Mouse (Mus musculus) right cerebral cortex, postnatal 14 days (tissue): ENCODE data around the gene Slc38a7.
"Not testable (repeated sequence)": the region's sequence is repeated elsewhere in the genome, so short reads cannot be mapped to it uniquely, and the experiment has no call there.

Experiments
- DNase-seq: peaks from one replicate; pipeline ENCODE4 v3.0.0; 2022

Gene Slc38a7

DNA sequence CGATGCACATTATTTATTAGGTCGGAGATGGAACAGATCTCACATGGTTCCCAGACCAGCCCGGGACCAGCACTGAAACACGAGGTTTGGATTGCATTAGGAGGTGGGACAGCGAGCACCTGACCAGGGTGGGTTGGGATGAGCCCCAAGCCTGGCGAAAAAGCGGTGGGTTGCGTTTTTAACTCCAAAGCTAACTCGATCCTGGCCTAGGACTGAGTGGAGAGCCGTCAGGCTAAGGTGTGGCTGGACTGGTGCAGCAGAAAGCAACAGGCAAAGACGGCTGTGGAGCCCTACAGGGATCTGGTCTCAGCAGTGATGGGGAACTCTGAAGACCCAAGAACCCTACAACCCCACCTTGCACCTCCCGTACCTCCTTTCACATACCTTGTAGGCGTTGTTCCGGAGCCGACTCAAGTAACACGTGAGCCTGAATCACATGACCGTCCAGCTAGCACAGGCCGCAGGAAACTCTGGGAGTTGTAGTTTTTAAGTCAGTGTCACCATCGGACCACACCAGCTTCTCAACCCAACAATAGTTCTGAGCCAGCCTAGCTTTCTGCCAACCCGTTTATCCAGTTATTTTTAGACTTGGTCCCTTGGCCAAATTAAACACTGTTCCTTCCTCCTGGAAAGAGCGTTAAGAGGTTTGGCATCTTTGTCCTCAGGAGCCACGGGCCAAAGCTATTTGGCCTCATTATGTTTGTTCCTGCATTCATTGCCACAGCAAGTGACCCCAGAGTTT, at the start of gene Slc38a7:
Gene Slc38a7 (minus strand): TSS at position 438 of the 742 bp plus-strand sequence.
- peak; percentile 62 for DNase-seq

DNA sequence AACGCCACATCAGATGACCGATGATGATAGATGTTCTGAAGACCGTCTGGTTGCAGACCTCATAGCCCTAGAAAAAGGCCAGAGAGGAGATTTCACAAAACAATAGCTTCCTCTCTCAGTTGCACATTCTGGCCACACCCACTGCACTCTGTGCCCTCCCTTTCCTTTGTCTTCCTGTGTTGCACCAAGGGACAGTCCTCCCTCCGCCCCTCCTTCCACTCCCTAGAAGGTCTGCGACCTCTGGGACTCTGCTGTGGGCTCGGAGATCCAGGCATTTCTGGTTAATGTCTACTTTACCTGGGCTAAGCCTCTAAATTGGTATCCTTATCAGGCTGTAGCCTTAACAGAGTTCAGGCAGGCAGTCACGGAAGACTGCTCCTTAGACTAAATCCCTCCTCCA, 48.5 kb upstream of the Slc38a7 start:
- DNase-seq: no peak

DNA sequence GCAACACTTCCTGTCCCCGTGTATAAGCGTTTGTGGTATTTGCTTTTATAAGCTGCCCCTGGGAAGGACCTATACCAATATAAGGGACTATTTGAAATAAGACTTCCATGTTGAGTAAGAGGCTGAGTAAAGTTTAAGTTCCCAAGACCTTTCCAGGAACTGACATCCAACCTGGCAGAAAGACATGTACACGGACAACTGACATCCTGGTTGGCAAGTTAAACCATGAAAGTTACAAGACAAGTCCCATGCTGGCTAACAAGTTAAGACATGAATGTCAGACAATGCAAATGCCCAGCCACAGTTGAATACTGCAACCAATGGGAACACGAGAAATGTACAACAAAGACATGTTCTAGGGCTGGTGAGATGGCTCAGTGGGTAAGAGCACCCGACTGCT, 40.4 kb upstream of the Slc38a7 start:
- DNase-seq: no peak

DNA sequence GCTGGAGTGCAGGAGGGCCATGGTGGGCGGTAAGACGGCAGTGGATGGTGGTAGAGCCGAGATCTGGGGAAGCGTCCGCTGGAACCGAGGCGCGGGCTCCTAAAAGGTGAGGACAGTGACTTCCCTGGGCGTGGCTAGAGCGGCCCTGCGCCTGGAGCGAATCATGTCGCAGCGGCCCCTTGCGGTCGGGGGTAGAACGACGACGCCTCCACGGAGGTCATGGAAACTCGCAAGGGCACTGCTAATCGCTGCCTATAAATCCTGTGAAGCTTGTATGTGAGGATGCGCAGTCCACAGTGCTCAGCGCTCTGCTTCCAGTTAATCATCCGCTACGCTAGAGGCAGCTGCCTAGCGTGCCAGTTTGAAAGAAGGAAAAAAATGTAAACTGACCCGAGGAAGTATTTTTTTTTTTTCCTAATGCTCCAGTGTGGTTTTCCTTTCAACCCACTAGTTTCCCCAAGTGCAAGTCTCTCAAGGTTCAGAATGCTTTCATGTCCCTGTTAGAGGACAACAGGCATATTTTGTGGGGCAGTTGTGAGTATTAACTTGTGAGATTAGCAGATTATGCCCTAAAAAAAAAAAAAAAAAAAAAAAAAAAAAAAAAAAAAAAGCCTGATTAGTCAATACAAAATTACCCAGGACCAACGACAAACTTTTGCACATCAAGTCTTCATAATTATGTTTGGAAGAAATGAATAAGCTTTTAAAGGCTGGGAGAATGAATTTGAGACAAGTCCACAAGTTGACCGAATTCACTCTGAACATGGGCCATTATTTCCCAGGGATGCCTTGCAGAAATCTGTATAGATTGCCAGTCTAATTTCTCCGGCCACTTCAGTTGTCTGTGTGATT, 35.2 kb upstream of the Slc38a7 start, which contains the start of gene Got2:
Gene Got2 (minus strand): TSS at position 263 of the 852 bp plus-strand sequence.
- peak; percentile 88 for DNase-seq

DNA sequence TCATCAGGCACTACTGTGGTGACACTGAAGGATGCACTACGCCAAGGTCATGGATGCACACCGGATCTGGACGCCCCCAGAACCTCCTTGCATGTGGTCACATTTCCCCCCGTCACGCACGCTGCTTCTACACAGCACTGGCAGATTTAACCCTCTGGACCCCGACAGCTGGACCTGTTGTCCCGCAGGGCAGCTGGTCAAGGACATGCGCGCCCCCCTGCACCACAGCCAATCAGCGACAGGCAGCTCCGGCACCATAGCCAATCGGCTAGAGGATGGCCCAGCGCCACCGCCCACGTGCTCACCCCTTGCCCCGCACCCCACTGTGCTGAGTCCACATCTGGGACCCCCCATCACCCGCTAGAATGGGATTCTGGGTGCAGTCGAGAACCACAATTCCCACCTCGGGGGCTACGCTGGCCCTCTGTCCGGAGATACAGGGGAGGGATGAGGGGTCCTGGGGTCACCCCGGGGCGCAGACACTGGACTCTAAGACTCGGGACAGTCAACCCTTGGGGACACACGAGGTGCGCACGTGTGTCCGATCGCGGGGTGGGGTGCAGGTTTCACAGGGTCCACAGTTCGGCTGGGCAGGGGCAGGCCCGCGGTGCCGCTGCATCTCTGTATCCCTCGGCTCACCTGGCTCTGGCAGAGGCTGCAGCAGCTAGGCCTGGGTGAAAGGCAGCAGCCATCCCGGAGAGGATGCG, 34.4 kb upstream of the Slc38a7 start:
- DNase-seq: peak; percentile 87

DNA sequence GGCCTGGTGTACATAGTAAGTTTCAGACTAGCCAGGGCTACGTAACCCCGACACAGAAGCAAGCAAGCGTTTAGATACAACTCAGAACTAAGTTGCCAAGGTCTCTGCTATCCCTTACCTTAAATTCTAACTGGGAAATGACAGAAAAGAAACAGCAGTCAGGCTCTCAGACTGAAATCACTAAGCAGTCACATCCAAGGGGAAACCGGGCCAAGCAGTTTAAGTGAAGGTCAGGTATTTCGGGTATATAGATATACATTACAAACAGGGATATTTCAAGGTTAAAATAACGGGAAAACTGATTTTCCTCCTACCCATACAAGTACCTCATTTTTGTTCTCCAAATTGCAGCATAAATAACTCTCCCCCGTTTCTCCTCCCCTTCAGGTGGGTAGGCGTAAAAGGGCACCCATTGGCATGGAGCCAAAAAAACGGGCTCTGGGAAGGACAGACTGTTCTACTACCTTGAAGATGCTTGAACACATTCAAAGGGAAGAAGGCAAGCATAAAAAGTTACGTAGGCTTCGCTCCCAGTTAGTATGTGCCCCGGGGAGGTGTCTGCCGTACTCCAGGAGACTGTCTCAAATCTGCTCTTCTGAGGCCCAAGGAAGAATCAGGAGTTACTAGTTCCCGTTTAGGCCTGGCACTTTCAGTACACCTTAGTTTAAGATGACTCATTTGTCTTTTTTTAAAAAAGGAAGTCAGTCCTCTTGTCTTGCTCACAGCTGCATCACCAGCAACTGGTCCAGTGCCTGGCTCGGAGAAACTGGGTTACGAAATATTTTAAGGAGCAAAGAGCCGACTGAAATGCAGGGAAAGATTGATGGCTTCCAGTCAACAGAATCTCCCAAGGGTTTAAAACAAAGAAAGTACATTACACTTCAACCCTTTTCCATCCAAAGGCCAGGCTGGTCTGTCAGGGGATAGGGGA, 33.6 kb upstream of the Slc38a7 start:
- DNase-seq: peak; percentile 29

DNA sequence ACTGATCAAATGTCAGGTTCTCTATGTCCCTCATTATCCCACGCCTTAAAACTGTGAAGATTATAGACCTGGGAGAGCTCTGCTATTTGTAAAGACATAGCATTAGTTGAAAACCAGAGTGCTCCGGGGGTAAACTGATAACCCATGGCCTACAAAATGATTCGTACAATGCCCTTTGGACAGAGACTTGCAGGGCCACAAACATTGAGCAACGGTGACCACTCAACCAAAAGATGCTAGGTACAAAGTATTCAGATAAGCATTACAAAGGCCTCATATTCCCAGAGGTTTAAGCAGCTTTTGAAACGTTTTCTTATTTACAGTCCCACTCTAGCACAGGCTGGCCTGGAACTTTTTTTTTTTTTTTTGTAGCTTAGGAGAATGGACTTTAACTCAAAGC, 32.6 kb upstream of the Slc38a7 start:
- no peak for DNase-seq

DNA sequence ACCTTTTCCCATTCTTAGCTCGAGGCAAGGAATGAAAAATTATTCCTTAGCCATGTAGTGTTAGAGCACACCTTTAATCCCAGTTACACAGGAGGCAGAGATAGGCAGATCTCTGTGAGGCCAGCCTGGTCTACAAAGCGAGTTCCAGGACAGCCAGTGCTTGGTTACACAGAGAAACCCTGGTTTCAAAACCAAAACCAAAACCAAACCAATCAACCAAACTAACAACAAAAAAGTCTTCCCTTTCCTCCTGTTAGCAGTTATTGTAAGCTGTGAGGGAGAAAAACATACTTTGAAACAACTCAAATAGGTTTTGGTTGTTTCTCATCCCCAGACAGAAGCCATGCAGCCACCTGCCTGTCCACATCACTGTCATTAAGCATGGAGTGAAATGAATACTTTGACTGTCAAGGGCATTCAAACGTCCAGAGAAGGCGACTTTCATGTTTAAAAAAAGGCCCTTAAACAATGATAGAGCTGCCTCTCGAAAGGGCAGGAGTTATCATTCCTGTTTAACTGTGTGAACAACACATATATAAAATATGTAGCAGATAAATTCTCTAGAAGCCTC, 32.0 kb upstream of the Slc38a7 start:
- no peak for DNase-seq

DNA sequence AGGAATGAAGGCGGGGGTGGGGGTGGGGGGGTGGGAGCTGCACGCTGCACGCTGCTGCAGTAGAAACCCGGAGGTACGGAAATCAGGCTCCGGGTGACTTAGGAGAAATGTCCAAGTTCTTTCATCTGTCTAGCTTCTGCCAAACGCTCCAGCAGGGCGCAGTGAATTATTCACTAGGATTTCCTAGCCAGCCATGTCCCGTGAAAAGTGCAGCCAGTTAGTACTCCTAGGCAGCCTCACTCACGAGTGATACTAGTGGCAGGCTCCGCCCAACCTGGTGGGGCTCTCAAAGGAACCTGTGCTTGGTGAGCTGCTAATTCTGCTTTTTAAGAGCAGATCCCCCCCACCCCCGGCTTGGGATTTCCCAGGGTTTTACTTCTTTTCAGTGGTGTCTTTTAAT, 31.2 kb upstream of the Slc38a7 start:
- DNase-seq: no peak

DNA sequence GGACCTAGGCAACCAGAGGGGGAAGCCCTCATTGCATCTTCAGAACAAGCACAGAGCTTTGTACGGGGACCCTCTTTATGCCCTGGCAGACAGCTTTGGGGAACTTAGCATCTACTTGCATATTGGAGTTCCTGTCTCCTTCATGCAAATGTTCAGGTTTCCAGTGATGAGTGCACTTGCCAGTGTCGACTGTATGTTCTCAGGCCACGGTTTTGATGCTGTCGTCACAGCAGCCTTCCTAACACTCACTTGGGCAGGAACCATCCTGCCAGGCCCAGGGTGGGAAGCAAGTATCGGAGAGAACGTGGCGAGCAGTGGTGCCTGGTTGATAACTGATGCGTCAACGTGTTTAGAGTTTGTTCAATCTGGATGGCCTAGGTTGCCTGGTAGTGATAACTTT, 28.9 kb upstream of the Slc38a7 start:
- no peak for DNase-seq

DNA sequence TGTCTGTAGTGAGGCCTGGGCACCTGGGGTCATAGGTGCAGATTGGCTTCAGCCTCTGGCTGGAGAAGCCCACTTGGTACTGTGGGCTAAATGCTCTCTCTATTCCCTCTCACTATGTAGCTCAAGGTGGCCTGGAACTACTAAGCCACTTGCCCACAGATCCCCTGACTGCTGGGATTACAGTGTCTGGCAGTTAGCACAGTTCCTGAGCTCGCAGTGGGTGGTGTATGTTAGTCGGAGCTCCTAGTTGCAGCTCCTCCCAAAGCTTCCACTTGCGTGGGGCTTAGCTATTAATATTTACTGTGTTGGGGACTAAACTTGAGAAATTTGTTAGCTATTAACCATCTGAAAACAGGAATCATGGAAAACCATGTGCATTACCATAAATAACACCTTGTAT, 28.2 kb upstream of the Slc38a7 start:
- DNase-seq: no peak

DNA sequence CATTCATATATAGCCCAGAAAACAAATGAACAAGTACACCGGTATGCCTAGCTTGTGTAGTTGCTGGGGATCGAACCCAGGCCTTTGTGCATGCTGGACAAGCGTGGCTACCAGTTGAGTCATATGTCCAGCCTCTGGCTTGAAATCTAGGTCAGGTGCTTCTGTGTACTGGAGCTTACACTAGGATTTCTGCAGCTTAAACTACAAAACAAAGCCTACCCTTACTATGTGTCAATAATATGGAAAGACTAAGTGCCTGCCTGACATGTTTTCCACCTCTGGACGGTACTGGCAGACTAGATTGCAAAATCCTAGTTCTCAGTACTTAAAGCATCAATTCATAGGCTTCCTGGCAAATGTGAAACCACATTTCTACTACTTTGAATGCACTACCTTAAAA, 26.5 kb upstream of the Slc38a7 start:
- no peak for DNase-seq

DNA sequence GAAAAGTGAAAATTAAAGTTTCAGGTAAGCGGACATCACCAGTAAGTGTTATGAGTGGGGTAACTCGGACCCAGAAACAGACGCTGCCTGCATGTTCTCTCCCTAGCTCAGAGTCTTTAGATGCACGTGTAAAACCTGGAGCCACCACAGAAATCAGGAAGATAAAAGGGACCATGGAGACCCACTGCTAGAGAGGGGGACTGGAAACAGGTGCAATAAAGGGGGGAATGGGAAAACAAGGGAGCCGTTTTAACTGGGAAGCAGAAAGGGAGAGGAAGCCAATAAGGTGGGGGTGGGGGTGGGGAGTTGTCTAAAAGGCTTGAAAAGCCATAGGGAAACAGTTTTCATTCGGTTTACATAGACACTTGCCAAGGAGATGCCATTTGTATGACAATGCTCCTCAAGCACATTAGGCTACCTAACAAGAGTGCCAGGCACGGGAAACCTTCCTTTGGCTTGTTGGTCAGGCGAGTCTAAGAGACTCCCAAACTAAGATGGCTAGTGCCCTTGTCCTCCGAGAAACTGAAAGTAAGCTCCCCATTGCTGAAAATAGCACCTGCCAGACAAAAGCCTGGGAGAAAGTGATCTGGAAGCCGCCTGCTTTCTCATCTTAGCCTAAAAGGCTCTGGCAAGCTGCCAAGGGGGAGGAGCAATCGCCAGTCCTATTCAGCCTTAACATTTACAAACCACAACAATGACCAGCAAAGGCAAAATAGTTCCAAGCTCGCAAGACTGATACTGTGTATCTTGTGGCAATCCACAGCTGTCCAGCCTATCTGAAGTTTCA, 25.0 kb upstream of the Slc38a7 start:
- DNase-seq: peak; percentile 48

DNA sequence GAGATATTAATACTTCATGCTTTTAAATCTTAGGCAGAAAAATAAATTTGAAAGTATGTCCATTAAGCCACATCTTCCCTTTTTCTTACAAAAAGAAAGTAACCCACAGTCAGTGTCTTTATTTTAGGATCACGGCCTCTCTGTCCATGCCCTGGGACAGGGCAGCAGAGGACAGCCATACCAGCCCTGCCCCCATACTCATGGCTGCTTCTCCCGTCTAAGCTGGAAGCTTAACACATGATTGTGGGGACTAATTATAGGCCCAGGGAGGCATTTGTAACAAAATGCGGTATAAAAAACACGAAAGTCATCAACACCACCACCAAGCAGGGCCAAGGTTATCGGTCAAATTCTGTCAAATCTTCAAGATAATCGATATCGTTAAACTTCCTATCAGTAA, 21.9 kb upstream of the Slc38a7 start:
- no peak for DNase-seq

DNA sequence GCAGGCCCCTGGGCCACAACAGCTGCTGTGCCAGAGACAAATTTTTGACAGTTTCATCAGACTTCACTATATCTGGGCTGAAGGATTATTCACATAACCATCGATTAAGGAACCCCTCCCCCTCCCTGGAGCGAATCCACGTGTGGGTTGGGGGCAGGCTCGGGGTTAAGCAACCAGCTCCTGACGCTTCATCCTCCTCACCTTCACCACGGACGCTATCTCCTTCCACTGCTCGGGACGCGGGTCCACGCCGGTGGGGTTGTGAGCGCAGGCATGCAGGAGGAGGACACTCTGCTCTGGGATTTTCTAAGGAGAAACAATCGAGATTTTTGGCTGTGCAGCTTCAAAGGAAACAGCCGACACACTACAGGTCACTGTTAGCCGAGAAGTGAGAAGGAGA, 18.4 kb upstream of the Slc38a7 start:
- no peak for DNase-seq

DNA sequence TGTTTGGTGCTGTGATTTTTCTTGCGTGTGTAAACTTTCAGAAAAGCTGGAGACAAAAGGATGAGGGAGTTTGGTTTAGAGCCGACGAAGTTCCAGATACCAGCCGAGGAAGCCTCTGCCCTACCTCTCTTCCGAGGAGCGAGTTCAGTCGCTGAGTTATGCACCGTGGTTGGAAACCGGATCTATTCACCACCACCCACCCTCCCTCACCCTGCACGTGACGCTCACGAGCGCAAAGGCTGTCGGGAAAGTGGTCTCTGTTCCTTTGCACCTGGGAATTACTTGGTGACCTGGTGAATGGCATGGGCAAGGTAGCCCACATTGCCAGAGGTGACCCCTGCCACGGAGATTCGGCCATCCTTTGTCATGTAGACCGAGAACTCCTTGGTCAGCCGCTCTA, 11.5 kb upstream of the Slc38a7 start:
- DNase-seq: not testable (repeated sequence)

DNA sequence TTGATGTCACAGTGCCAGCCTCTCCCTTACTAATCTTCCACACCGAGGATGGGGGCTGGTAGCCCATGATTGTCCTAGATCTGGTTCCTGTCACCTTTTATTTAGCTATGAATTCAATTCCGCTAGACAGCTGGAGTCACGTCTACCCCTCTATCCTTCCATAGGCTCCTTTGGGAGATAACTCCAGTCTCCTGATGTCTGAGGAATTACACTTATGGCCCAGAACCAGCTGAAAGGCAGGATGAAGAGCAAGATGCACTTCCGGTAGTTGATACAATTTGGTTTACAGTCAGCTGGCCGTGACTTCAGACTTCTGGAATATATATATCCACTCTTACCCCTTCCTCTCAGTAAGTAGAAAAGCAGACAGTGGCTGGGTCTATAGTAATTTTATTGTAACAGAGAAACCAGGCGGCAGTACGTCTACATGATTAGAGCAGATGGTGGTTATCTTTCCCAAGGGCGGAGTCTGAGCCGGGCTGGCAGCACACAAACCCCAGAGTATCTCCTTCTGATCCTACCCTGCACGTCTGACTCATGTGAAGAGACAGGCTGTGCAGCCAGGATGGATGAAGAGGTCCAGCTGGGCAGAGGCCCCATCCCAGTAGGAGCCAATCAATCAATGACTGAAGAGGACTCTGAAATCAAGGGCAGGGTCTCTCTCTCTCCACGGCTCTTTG, 10.6 kb upstream of the Slc38a7 start:
- not testable (repeated sequence) for DNase-seq

DNA sequence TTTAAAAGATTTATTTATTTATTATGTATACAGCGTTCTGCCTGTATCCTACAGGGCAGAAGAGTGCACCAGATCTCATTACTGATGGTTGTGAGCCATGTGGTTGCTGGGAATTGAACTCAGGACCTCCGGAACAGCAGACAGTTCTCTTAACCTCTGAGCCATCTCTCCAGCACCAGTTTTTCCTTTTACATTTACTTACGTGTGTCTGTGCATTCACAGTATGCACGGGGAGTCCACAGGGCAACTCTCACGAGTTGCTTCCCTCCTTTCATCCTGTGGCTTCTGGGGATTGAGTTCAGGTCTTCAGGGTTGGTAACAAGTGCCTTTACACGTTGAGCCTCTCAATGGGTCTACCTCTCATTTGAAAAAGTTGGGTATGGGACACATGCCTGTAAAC, 835 bp upstream of the Slc38a7 start:
- DNase-seq: no peak

DNA sequence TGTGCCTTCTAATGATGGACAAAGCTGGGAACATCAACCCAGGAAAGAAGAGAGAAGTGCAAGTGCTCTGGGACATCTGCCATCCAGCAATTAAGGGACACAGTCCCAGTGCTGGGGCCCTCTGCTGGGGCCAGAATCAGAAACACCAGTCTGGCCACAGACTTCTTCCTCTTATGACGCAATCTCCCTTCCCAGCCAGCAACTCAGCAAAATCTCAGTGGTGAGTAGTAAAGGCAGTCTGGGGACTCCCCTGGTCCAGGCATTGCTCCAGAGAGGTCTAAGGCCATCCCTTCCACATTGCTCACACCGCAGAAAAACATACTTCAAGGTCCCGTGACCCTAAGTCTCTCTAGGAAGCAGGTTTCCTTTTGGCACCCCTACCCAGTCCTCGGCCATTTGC, 1.0 kb downstream of the Slc38a7 start:
- no peak for DNase-seq

DNA sequence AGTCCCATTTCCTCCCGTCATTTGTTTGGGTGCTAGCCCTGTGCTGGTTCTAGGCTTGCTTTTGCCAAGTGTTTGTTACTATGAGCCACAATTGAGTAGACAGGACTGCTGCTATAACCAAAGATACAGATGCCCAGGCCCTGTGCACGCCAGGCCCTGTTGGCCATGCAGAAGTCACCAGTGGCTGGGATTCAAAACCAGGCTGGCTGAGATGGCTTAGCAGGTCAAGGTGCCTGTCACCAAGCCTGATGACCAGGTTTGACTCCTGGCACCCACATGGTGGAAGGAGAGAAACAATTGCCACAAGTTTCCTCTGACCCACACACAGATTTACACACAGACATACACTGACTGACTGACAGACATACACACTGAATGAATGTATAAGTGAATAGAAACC, 3.0 kb downstream of the Slc38a7 start:
- no peak for DNase-seq
